Mouse (Mus musculus) thymus, postnatal 25 days (tissue): ENCODE measurements around the gene Sult1c1.
"Not testable (repeated sequence)": the region's sequence is repeated elsewhere in the genome, so short reads cannot be mapped to it uniquely, and the experiment has no call there.

Experiments
- DNase-seq: peaks from one replicate; pipeline ENCODE4 v3.0.0; 2022

The Sult1c1 gene

GRCm38 (mm10) chr17:53990574-53990973 is at the start of gene Sult1c1:
Sult1c1 (minus strand) TSS chr17:53990674.
- DNase-seq, result no peak

GRCm38 (mm10) chr17:54014204-54014603 is 23.7 kb upstream of the Sult1c1 start:
- DNase-seq, result no peak

DNA sequence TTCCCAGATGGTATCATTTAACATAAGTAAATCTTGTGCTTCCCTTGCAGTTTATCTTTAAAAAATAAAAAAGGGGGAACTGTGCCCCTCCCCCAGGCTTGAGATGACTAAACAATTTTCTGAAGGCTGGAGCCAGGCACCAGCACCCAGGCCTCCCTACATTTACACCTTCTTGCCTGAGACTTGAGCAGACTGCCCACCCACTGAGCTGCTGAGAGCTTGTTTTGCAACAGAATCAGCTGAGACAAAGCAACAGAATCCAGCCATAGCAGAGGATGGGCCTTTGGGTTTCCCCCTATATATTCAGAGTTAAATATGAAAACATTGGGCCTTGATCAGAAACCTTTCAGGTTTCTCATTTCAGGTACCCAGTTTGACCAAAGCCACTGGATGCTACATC is 20.7 kb upstream of the Sult1c1 start:
- no peak for DNase-seq

GRCm38 (mm10) chr17:54010536-54010935 is 20.1 kb upstream of the Sult1c1 start:
- not testable (repeated sequence) for DNase-seq

DNA sequence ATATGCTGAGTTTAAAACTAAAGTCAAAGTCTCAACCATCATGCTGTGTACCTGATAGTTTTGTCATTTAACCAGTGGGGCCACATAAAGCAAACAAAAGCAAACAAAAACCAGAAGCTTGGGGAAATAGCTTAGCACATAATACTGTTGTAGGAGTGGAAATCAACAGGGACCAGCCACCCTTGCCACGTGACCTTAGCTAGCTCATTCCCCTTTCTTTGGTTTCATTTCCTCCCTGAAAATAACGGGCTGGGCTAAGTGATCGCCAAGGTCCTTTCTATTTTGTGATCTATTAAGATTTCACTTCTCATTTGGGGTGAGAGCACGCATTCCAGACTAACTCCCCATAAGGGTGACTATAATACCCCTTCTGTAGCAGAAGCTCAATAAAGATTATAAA is 13.0 kb upstream of the Sult1c1 start:
- DNase-seq, result no peak

DNA sequence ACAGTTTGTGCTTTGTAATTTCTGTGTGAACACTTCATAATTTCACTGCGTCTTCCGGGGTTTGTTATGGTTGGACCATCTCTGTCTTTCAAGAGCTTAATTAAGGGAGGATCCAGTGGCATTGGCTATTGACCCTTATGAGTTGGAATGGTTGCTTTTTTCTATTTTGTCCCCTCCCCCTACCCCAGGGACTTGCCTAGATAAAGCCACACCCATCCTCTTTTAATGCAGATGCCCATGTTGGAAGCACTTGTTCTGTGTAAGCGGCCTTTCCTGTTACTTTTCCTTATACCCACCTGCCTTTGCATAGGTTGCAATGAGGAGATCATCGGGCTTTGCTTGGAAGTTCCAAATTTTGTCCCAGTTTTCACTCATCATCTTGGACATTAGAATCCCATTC is 16.9 kb downstream of the Sult1c1 start:
- no peak for DNase-seq

GRCm38 (mm10) chr17:53941569-53942162 is 48.8 kb downstream of the Sult1c1 start:
- DNase-seq, result no peak

GRCm38 (mm10) chr17:53940726-53941125 is 49.7 kb downstream of the Sult1c1 start:
- DNase-seq, result no peak
